Comparison of ENCODE assay signal across 9 mouse cellular contexts in the genomic region with DNA sequence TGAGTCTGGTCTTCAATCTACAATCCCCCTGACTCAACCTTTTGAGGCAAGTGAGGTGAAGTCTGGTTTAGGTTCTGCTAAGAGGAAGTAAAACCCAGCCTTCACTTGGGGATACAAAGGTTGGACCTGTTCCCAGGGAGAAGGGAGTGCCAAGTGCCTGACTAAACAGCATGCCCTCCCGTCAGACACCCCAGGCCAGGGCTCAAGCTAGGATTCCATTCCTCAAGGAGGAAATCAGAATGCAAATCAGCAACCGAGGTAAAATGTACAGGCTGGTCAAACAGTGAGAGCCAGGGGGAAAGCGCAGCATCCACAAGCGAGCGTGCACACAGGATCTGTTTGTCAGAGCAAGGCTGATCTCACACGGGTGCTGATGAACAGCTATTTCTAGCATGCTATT. TPM values are rescaled to one million over a fixed set of nuclear protein-coding genes. Genes with fewer than 3 reads are reported as not detected.
DNase-seq lines count a peak whose midpoint lies in the region; ATAC-seq lines count a peak whose summit lies in the region.
"Had no signal": no experiment of that assay in that cellular context is flagged by ENCODE, and none has a peak within 500 bp of the region (broad histone marks: within the 10 kb centered on the region; RNA-seq: fewer than 3 reads in every experiment).

No protein-coding gene starts in this region.

- no peak overlapping the region for H3K4me3 ChIP-seq in midbrain, embryonic 11.5 days (ENCODE audit: low read depth, low read length)
- H3K4me3 ChIP-seq: limb, embryonic 15.5 days had no signal

- no peaks in the 10 kb centered on the region for H3K36me3 ChIP-seq in midbrain, embryonic 11.5 days (ENCODE audit: control insufficient read depth, insufficient read depth, low read length)
- H3K36me3 ChIP-seq: limb, embryonic 15.5 days had no signal

- no peak overlapping the region for H3K4me2 ChIP-seq in midbrain, embryonic 11.5 days
- H3K4me2 ChIP-seq: limb, embryonic 15.5 days had no signal

- H3K9ac ChIP-seq in midbrain, embryonic 11.5 days (ENCODE audit: low read length): no peak overlapping the region
- H3K9ac ChIP-seq: limb, embryonic 15.5 days had no signal

- H3K27me3 ChIP-seq in midbrain, embryonic 11.5 days (ENCODE audit: control insufficient read depth, insufficient read depth, low read length): no peaks in the 10 kb centered on the region
- H3K27me3 ChIP-seq: limb, embryonic 15.5 days had no signal

- DNase-seq in layer of hippocampus, adult 18-20 months (ENCODE audit: low spot score in 2 of 2): peak; percentile 3 to 17
- DNase-seq in layer of hippocampus, postnatal 25 days (ENCODE audit: extremely low spot score in 1 of 2, low spot score in 1 of 2): no peak
- peak; percentile 85 for DNase-seq in brain, adult 2 months (ENCODE audit: low read depth, low spot score)
- DNase-seq in heart, adult 9 months (ENCODE audit: low spot score in 2 of 2): peak; percentile 7 to 14
- peak; percentile 13 to 37 for DNase-seq in layer of hippocampus, postnatal 14 days (ENCODE audit: low spot score in 2 of 2)
- peak; percentile 11 for DNase-seq in urinary bladder, postnatal 25 days (ENCODE audit: low spot score)
- DNase-seq in midbrain, embryonic 11.5 days (ENCODE audit: low spot score, missing footprints): no peak

- H3K27ac ChIP-seq in midbrain, embryonic 11.5 days (ENCODE audit: low read depth, low read length): no peak overlapping the region
- H3K27ac ChIP-seq: limb, embryonic 15.5 days had no signal

- 69% methylated on average over 6 of the region's 6 CpGs for WGBS in midbrain, embryonic 11.5 days

- no peaks in the 10 kb centered on the region for H3K9me3 ChIP-seq in midbrain, embryonic 11.5 days (ENCODE audit: control insufficient read depth, low read length)
- H3K9me3 ChIP-seq: limb, embryonic 15.5 days had no signal

- no peaks in the 10 kb centered on the region for H3K4me1 ChIP-seq in midbrain, embryonic 11.5 days (ENCODE audit: control insufficient read depth, insufficient read depth, low read length)

- ATAC-seq in midbrain, embryonic 11.5 days (ENCODE audit: low FRiP score): no peak

RNA-seq across cellular contexts. Expression of a gene that starts 34.9 kb away (rescaled TPM):
- 100 to 1,000 TPM in 1 of 2 experiments, 10 to 100 TPM in 1; 97.8 to 101 TPM for total RNA-seq in layer of hippocampus, adult 18-20 months (2021)
- total RNA-seq in layer of hippocampus, postnatal 25 days (2021): 10 to 100 TPM; 94.0 to 99.5 TPM
- total RNA-seq in layer of hippocampus, postnatal 14 days (2021): 10 to 100 TPM; 79.9 to 96.0 TPM
- polyA plus RNA-seq in midbrain, embryonic 11.5 days (2014; fragmentation: Nextera tagmentation; extraction: Ambion mirVana): 56.1 and 57.0 TPM in 2 replicates

RNA-seq across cellular contexts. Expression of a gene that starts 50.9 kb away (rescaled TPM):
- total RNA-seq in layer of hippocampus, adult 18-20 months (2021): 10 to 100 TPM; 48.0 to 51.0 TPM
- 10 to 100 TPM; 47.4 to 54.5 TPM for total RNA-seq in layer of hippocampus, postnatal 25 days (2021)
- 10 to 100 TPM; 57.7 to 58.3 TPM for total RNA-seq in layer of hippocampus, postnatal 14 days (2021)
- polyA plus RNA-seq in midbrain, embryonic 11.5 days (2014; fragmentation: Nextera tagmentation; extraction: Ambion mirVana): 17.7 and 18.4 TPM in 2 replicates

RNA-seq across cellular contexts. Expression of a gene that starts 51.5 kb away (rescaled TPM):
- total RNA-seq in layer of hippocampus, adult 18-20 months (2021): not detected
- total RNA-seq in layer of hippocampus, postnatal 25 days (2021): not detected
- not detected for total RNA-seq in layer of hippocampus, postnatal 14 days (2021)
- not detected in 2 replicates for polyA plus RNA-seq in midbrain, embryonic 11.5 days (2014; fragmentation: Nextera tagmentation; extraction: Ambion mirVana)
- polyA plus RNA-seq: cortical plate, adult 2 months; limb, embryonic 15.5 days had no signal

Comparison
In these comparisons a context has a peak if more than half of its experiments do, and no peak if none do; other contexts are left out.
1. DNase-seq: peak in layer of hippocampus, adult 18-20 months (2 of 2), brain, adult 2 months (single experiment), heart, adult 9 months (2 of 2), layer of hippocampus, postnatal 14 days (2 of 2) and urinary bladder, postnatal 25 days (single experiment); none in layer of hippocampus, postnatal 25 days (0 of 2) and midbrain, embryonic 11.5 days (single experiment).